Mouse (Mus musculus): ENCODE data around the gene Kcnab1. TPM values are rescaled to one million over a fixed set of nuclear protein-coding genes. Genes with fewer than 3 reads are reported as not detected.
A peak's percentile ranks its signal among the peaks of the same experiment; 100 is the strongest.
"Not testable (repeated sequence)": the region's sequence is repeated elsewhere in the genome, so short reads cannot be mapped to it uniquely, and the experiment has no call there.

Gene Kcnab1
- polyA plus RNA-seq, 1 experiment from 2014 or later = 0.63 TPM

DNA sequence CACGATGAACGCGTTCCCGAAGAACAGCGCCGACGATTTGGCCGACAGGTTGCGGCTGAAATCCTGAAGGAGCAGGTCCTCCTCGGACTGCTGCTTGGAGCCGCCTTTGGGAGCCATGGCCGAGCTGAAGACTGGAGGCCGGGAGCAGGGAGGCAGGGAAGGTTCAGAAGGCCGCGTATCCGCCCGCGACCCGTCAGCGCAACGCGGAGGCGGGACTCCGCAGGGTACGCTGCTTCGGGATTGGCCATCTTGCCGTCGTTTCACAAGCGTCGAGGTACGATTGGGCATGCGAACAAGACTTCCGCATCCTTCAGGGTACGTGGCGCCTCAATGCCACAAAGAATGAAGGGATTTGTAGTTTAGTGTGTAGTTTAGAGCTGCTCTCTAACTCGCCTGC lies 283.2 kb downstream of the Kcnab1 start, which contains the start of gene Ssr3:
Ssr3 (minus strand) TSS at position 203 of the 397 bp plus-strand sequence.
- Histone ChIP-seq H3K4me3 (ENCODE audit: low read depth, low read length) (peak within 1 kb of the TSS; percentile 79), H3K4me1 (ENCODE audit: insufficient read depth, low read depth, low read length) (peaks cover 5% of the 10 kb centered on the region; the same call in 1 of the 2 replicates), H3K9ac (replicated peaks; ENCODE audit: low read depth) (peak within 1 kb of the TSS; percentile 95), H3K4me2 (replicated peaks; ENCODE audit: low read depth, low read length) (peak within 1 kb of the TSS; percentile 67), H3K36me3 (ENCODE audit: insufficient read depth, low read length) (peaks cover 1% of the 10 kb centered on the region; the same call in 1 of the 2 replicates), H3K27me3 (replicated peaks; ENCODE audit: insufficient read depth, low read length) (no peaks in the 10 kb centered on the region), H3K9me3 (ENCODE audit: low read length) (no peaks in the 10 kb centered on the region), H3K27ac (ENCODE audit: low read length) (peak within 1 kb of the TSS; percentile 94)
- 2% methylated on average over 36 of the region's 36 CpGs for WGBS
- ATAC-seq (peak; percentile 100), DNase-seq (ENCODE audit: low spot score) (peak; percentile 99)
- TF ChIP-seq EP300 (IDR thresholded peaks at IDR 0.05) (no peak), CTCF (IDR thresholded peaks at IDR 0.05) (no peak)

DNA sequence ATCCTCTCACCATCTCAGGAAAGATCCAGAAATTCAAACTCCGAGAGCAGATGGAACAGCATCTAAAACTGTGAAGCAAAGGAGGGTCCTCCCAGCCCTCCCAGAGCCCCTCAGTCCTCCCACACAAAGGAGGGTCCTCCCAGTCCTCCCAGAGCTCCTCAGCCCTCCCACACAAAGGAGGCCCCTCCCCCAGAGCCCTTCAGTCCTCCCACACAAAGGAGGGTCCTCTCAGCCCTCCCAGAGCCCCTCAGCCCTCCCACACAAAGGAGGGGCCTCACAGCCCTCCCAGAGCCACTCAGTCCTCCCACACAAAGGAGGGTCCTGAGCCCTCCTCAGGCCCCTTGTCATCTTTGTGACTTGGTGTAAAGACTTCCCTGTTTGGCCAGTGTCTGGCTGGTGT lies 285.9 kb downstream of the Kcnab1 start:
- not testable (repeated sequence) for ATAC-seq; H3K4me3 ChIP-seq (ENCODE audit: low read depth, low read length); H3K9me3 ChIP-seq (ENCODE audit: low read length); H3K27ac ChIP-seq (ENCODE audit: low read length); H3K36me3 ChIP-seq (ENCODE audit: insufficient read depth, low read length); H3K4me1 ChIP-seq (ENCODE audit: insufficient read depth, low read depth, low read length); DNase-seq (ENCODE audit: low spot score); H3K9ac ChIP-seq (replicated peaks; ENCODE audit: low read depth); H3K4me2 ChIP-seq (replicated peaks; ENCODE audit: low read depth, low read length); H3K27me3 ChIP-seq (replicated peaks; ENCODE audit: insufficient read depth, low read length)
- WGBS = 67% methylated on average over 1 of the region's 1 CpGs

DNA sequence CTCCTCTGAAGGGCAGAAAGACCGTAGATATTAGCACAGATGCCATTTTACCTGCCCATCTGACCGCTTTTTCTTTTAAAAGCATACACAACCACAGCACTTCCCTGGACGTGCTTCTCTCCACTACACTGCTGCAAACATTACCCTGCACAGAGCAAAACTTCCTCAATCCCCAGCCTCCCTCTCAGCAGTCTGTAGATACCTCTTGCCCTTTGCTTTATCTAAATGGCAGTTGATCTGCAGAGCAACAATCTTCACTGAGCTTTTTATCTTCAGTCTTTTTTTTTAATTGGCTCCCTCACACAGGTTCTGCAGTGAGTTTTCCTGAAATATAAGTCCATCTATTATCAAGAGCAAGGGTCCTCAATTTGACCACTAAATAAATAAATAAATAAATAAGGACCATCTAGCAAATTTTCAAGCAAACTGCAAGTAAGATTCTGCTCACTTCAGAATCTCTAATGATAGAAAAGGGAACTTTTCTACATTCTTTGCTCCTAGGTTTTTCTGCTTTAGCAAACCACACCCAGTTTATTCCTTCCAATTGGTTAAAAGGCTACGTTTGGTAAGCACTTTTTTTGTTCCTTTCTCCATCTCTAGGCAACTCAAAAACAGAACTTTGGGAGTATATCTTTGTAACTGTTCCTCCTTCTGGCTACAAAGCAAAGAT lies 287.8 kb downstream of the Kcnab1 start:
- Histone ChIP-seq H3K36me3 (ENCODE audit: insufficient read depth, low read length) (no peaks in the 10 kb centered on the region), H3K27ac (ENCODE audit: low read length) (no peak overlapping the region), H3K9me3 (ENCODE audit: low read length) (no peaks in the 10 kb centered on the region), H3K4me2 (replicated peaks; ENCODE audit: low read depth, low read length) (no peak overlapping the region), H3K4me3 (ENCODE audit: low read depth, low read length) (no peak overlapping the region), H3K4me1 (ENCODE audit: insufficient read depth, low read depth, low read length) (no peaks in the 10 kb centered on the region), H3K9ac (replicated peaks; ENCODE audit: low read depth) (no peak overlapping the region), H3K27me3 (replicated peaks; ENCODE audit: insufficient read depth, low read length) (no peaks in the 10 kb centered on the region)
- DNase-seq (ENCODE audit: low spot score) (no peak), ATAC-seq (no peak)
- TF ChIP-seq CTCF (IDR thresholded peaks at IDR 0.05) (no peak), EP300 (IDR thresholded peaks at IDR 0.05) (no peak)
- WGBS = 74% methylated on average over 4 of the region's 4 CpGs

DNA sequence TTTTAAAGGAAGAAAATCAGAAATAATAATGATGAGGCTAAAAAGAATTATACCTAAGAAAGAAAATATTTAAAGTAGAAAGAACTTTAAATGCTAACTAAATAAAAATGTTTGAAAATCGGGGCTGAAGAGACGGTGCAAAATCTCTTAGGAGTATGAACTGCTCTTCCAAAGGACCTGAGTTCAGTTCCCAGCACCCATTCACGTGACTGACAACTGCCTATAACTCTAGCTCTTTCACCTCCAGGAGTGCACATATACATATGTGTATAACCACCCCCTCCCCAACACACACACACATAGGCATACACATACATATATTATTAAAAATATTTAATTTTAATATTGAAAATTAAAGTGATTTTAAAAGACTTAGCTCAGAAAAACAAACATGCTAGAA lies 288.4 kb downstream of the Kcnab1 start:
- Histone ChIP-seq H3K4me1 (ENCODE audit: insufficient read depth, low read depth, low read length) (no peaks in the 10 kb centered on the region), H3K27ac (ENCODE audit: low read length) (no peak overlapping the region), H3K9ac (replicated peaks; ENCODE audit: low read depth) (no peak overlapping the region), H3K36me3 (ENCODE audit: insufficient read depth, low read length) (no peaks in the 10 kb centered on the region), H3K27me3 (replicated peaks; ENCODE audit: insufficient read depth, low read length) (no peaks in the 10 kb centered on the region), H3K9me3 (ENCODE audit: low read length) (no peaks in the 10 kb centered on the region), H3K4me2 (replicated peaks; ENCODE audit: low read depth, low read length) (no peak overlapping the region), H3K4me3 (ENCODE audit: low read depth, low read length) (no peak overlapping the region)
- ATAC-seq = no peak
- no peak for DNase-seq (ENCODE audit: low spot score)
- 88% methylated on average over 3 of the region's 3 CpGs for WGBS
- no peak for TF ChIP-seq EP300 (IDR thresholded peaks at IDR 0.05)
- no peak for TF ChIP-seq CTCF (IDR thresholded peaks at IDR 0.05)

DNA sequence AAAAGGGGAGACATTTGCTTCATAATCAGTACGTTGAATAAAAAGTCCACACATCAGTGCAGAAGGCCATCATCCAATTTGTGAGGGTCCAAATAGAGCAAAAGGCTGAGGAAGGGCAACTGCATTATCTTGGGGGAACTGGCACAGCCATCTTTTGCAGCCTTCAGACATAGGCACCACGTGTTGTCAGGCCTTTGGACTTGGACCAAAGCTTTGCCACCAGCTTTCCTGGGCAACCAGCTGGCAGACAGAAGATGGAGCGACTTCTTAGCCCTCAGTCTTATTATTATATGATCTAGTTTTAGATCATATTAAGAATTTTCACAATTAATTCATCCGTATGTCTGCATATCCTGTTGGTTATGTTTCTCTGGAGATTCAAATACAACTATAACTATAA lies 296.6 kb downstream of the Kcnab1 start:
- 67% methylated on average over 4 of the region's 4 CpGs for WGBS
- Histone ChIP-seq H3K9ac (replicated peaks; ENCODE audit: low read depth) (no peak overlapping the region), H3K4me2 (replicated peaks; ENCODE audit: low read depth, low read length) (no peak overlapping the region), H3K27me3 (replicated peaks; ENCODE audit: insufficient read depth, low read length) (no peaks in the 10 kb centered on the region), H3K36me3 (ENCODE audit: insufficient read depth, low read length) (no peaks in the 10 kb centered on the region), H3K4me3 (ENCODE audit: low read depth, low read length) (no peak overlapping the region), H3K9me3 (ENCODE audit: low read length) (no peaks in the 10 kb centered on the region), H3K4me1 (ENCODE audit: insufficient read depth, low read depth, low read length) (no peaks in the 10 kb centered on the region), H3K27ac (ENCODE audit: low read length) (no peak overlapping the region)
- ATAC-seq (no peak), DNase-seq (ENCODE audit: low spot score) (no peak)
- TF ChIP-seq CTCF (IDR thresholded peaks at IDR 0.05) = no peak
- no peak for TF ChIP-seq EP300 (IDR thresholded peaks at IDR 0.05)

DNA sequence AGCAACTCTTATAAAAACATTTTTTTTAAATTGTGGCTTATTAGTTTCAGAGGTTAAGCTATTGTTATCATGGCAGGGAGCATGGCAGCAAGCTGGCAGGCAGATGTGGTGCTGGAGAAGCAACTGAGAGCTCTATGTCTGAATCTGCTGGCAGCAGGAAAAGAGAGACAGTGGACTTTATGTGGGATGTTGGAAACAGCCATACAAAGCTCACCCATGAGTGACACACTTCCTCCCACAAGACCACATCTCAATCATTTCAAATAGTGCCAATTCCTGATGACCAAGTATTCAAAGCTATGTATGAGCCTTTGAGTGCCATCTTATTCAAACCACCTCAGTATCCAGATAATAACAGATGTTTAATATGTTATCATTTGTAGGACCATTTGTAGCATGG lies 298.7 kb downstream of the Kcnab1 start:
- no peak for ATAC-seq
- no peaks in the 10 kb centered on the region for H3K4me1 ChIP-seq (ENCODE audit: insufficient read depth, low read depth, low read length)
- no peak for DNase-seq (ENCODE audit: low spot score)
- H3K4me2 ChIP-seq (replicated peaks; ENCODE audit: low read depth, low read length) = no peak overlapping the region
- H3K9me3 ChIP-seq (ENCODE audit: low read length) = no peaks in the 10 kb centered on the region
- TF ChIP-seq EP300 (IDR thresholded peaks at IDR 0.05) = no peak
- no peak for TF ChIP-seq CTCF (IDR thresholded peaks at IDR 0.05)
- no peak overlapping the region for H3K4me3 ChIP-seq (ENCODE audit: low read depth, low read length)
- no peaks in the 10 kb centered on the region for H3K36me3 ChIP-seq (ENCODE audit: insufficient read depth, low read length)
- no peaks in the 10 kb centered on the region for H3K27me3 ChIP-seq (replicated peaks; ENCODE audit: insufficient read depth, low read length)
- no peak overlapping the region for H3K9ac ChIP-seq (replicated peaks; ENCODE audit: low read depth)
- no peak overlapping the region for H3K27ac ChIP-seq (ENCODE audit: low read length)

DNA sequence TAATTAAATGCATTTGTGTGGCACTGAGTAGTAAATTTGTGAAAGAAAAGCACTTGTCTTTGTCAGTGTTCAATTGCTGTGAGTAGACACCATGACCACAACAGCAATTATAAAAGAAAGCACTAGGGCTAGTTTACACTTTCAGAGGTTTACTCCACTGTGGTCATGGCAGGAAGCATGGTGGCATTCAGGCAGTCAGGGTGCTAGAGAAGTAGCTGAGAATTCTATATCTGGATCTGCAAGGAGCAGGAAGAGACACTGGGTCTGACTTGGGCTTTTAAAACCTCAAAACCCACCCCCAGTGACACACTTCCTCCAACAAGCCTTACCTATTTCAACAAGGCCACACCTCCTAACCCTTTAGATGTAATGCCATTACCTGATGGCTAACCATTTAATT lies 307.4 kb downstream of the Kcnab1 start:
- Histone ChIP-seq H3K27ac (ENCODE audit: low read length) (no peak overlapping the region), H3K4me3 (ENCODE audit: low read depth, low read length) (no peak overlapping the region), H3K9ac (replicated peaks; ENCODE audit: low read depth) (no peak overlapping the region), H3K36me3 (ENCODE audit: insufficient read depth, low read length) (no peaks in the 10 kb centered on the region), H3K4me1 (ENCODE audit: insufficient read depth, low read depth, low read length) (no peaks in the 10 kb centered on the region), H3K4me2 (replicated peaks; ENCODE audit: low read depth, low read length) (no peak overlapping the region), H3K27me3 (replicated peaks; ENCODE audit: insufficient read depth, low read length) (no peaks in the 10 kb centered on the region), H3K9me3 (ENCODE audit: low read length) (no peaks in the 10 kb centered on the region)
- no peak for DNase-seq (ENCODE audit: low spot score)
- no peak for ATAC-seq
- TF ChIP-seq EP300 (IDR thresholded peaks at IDR 0.05) (no peak), CTCF (IDR thresholded peaks at IDR 0.05) (no peak)
